Mouse (Mus musculus) heart, embryonic 14.5 days (tissue): Measurements from ENCODE around the gene Serf2. TPM values are rescaled to one million over a fixed set of nuclear protein-coding genes. Genes with fewer than 3 reads are reported as not detected.

ENCODE experiments used
- ATAC-seq: fragments of 200-750 bp; cut with Nextera tagmentation; 2 replicates; pipeline ENCODE4 v1.8.0; 2017; ENCODE audit warnings: low read depth, moderate TSS enrichment; ENCODE audit not compliant: insufficient number of reproducible peaks, insufficient read depth, low FRiP score
- H3K27ac ChIP-seq, 2 experiments: fragments of 200-500 bp in 1 of 2; fragments of 300-500 bp in 1 of 2; sonication (generic) in 1 of 2; replicated peaks in 1 of 2; 2 replicates each; pipeline ENCODE4 v1.5.1; 2012 to 2014; ENCODE audit warnings: low read depth in 2 of 2, low read length in 2 of 2, control low read depth in 1 of 2, mild to moderate bottlenecking in 1 of 2, mixed read lengths in 1 of 2; ENCODE audit not compliant: control insufficient read depth in 1 of 2, insufficient read depth in 1 of 2
- H3K27me3 ChIP-seq: fragments of 300-500 bp; sonication (generic); 2 replicates; pipeline ENCODE4 v1.6.1; 2014; ENCODE audit warnings: mild to moderate bottlenecking, low read length, control low read depth; ENCODE audit not compliant: control insufficient read depth, insufficient read depth
- H3K36me3 ChIP-seq: fragments of 300-500 bp; sonication (generic); 2 replicates; pipeline ENCODE4 v1.6.1; 2014; ENCODE audit warnings: mild to moderate bottlenecking, control low read depth, low read length, mixed read lengths; ENCODE audit not compliant: control insufficient read depth, insufficient read depth
- H3K4me1 ChIP-seq, 2 experiments: fragments of 200-500 bp in 1 of 2; fragments of 300-500 bp in 1 of 2; sonication (generic) in 1 of 2; 2 replicates each; pipeline ENCODE4 v1.6.1; 2012 to 2014; ENCODE audit warnings: low read length in 2 of 2, control low read depth in 1 of 2, mixed read lengths in 1 of 2; ENCODE audit not compliant: control insufficient read depth in 2 of 2, insufficient read depth in 2 of 2
- H3K4me2 ChIP-seq: fragments of 300-500 bp; sonication (generic); 2 replicates; pipeline ENCODE4 v1.6.1; 2014; ENCODE audit warnings: mild to moderate bottlenecking, low read length
- H3K4me3 ChIP-seq, 2 experiments: fragments of 200-500 bp in 1 of 2; fragments of 300-500 bp in 1 of 2; sonication (generic) in 1 of 2; 2 replicates each; pipeline ENCODE4 v1.5.1; 2012 to 2014; ENCODE audit warnings: low read length in 2 of 2, mild to moderate bottlenecking in 2 of 2, control low read depth in 1 of 2, low read depth in 1 of 2, moderate library complexity in 1 of 2; ENCODE audit not compliant: control insufficient read depth in 1 of 2, insufficient read depth in 1 of 2
- H3K9ac ChIP-seq: fragments of 300-500 bp; sonication (generic); 2 replicates; pipeline ENCODE4 v1.6.1; 2014; ENCODE audit warnings: mild to moderate bottlenecking, low read length
- H3K9me3 ChIP-seq: fragments of 300-500 bp; sonication (generic); 2 replicates; pipeline ENCODE4 v1.6.1; 2016; ENCODE audit warnings: low read length, control low read depth; ENCODE audit not compliant: control insufficient read depth
- WGBS: fragments of 180-500 bp; shearing (Covaris S2); extraction: QIAGEN DNeasy Blood & Tissue Kit; methylation state at CpG from one replicate; pipeline ENCODE4 v1.1.7; 2014; 5-methylcytosine and 5-hydroxymethylcytosine counted together
- polyA plus RNA-seq: library from polyadenylated mRNA; unstranded; fragments of >200 nt; fragmentation: Nextera tagmentation; extraction: Ambion mirVana; gene quantifications from 2 replicates; pipeline ENCODE4 v1.2.1, GENCODE M21; 2014

Gene Serf2
- polyA plus RNA-seq, 1 experiment from 2014 or later = 675 TPM

DNA sequence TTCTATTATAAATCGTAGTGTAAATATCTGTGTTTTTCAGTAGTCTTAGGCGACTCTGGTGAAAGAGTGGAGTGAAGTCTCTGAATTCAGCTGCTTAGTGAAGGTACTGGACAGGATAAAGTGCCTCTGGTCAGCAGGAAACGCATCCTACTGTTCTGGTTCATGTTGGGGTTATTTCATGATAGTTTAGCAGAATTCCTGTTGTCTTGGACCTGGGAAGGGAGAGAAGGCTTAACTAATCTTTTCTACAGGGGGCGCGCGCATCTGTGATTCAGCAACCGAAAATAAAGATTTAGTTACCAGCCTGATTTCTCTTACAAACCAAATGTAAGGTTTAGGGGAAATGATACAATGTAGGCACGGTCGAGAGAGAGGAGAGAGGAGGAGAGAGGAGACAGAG is 859 bp upstream of the Serf2 start:
- ATAC-seq = no peak
- Histone ChIP-seq H3K4me1 (peaks cover 10 to 34% of the 10 kb centered on the region in 2 experiments), H3K36me3 (peaks cover 22% of the 10 kb centered on the region), H3K9me3 (no peaks in the 10 kb centered on the region), H3K4me3 (peak overlapping the region; percentile 48 to 57; a peak in 3 of 4 replicates), H3K27ac (peak overlapping the region; percentile 98 to 99), H3K4me2 (peak overlapping the region; percentile 81), H3K9ac (peak overlapping the region; percentile 80), H3K27me3 (no peaks in the 10 kb centered on the region)
- 13% methylated on average over 9 of the region's 9 CpGs for WGBS

DNA sequence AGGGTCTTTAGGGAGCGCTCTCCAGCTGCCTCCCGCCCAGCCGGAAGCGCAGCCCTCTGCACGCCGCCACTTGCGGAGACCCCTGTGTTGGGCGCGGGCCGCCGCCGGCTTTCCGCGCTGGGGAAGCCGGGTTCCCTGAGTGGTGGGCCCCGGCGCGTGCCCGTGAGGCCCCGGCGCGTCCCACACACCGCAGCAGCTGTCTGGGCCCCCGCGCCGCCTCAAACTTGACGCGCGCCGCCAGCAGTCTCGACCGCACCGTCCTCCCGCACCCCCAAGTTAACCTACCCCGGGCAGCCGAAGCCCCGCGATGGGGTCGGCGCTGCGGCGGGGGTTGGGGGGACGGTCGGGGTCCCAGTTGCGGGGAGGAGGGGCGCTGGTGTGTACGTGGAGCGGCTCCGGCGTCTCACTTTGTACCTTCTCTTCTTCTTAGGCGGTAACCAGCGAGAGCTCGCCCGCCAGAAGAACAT is 583 bp downstream of the Serf2 start:
- H3K4me2 ChIP-seq = peak overlapping the region; percentile 94
- peaks cover 13 to 42% of the 10 kb centered on the region in 2 experiments for H3K4me1 ChIP-seq
- WGBS = under 1% methylated on average over 52 of the region's 54 CpGs
- peak overlapping the region; percentile 100 for H3K9ac ChIP-seq
- peak overlapping the region; percentile 86 to 98 for H3K27ac ChIP-seq
- no peaks in the 10 kb centered on the region for H3K9me3 ChIP-seq
- H3K4me3 ChIP-seq = peak overlapping the region; percentile 98 to 99
- no peaks in the 10 kb centered on the region for H3K27me3 ChIP-seq
- ATAC-seq = peak; percentile 12
- peaks cover 35% of the 10 kb centered on the region for H3K36me3 ChIP-seq

DNA sequence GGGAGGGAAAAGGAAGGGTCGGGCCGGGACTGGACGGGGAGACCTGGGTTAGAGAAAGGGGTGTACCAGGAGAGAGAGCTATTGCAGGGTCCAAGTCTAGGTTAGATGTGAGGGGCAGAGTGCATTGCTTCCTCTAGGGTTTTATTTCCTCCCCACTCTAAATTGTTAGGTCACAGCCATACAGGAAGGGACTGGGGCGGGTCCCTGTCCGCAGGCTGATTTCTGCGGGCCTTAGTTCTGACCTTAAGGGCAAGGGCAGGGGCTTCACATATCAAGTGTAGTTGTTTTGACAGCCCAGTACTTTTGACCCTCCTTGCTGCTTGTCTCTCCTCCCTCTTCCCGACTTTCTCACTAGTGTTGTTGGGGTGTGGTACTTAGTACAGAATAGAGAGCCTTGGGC is 1.1 kb downstream of the Serf2 start:
- peak overlapping the region; percentile 67 to 98 for H3K27ac ChIP-seq
- peak overlapping the region; percentile 98 to 99 for H3K4me3 ChIP-seq
- peak overlapping the region; percentile 100 for H3K9ac ChIP-seq
- H3K9me3 ChIP-seq = no peaks in the 10 kb centered on the region
- ATAC-seq = no peak
- 0% methylated on average over 7 of the region's 7 CpGs for WGBS
- H3K4me1 ChIP-seq = peaks cover 13 to 42% of the 10 kb centered on the region in 2 experiments
- peaks cover 40% of the 10 kb centered on the region for H3K36me3 ChIP-seq
- no peaks in the 10 kb centered on the region for H3K27me3 ChIP-seq
- peak overlapping the region; percentile 94 for H3K4me2 ChIP-seq

DNA sequence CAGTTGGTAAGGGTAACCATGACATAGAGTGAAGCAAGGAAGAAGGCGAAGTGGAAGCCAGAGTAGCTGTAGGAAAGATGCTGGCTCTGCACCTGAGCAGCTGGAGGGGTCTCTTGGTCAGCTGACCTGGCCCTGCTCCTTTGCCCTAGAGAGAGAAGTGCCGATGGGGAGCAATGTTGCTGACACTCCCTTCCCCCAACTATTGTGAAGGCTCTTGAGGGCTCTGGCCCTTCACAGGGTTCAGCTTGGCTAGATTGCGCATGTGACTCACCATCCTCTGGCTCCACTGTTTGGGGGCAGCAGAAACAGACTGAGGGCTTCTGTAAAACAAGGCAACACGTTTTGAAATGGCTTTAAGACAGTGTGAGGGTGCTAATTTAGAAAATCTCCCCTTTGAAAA is 3.4 kb downstream of the Serf2 start:
- peak overlapping the region; percentile 12; the same call in 1 of the 2 replicates for H3K9ac ChIP-seq
- H3K27me3 ChIP-seq = no peaks in the 10 kb centered on the region
- H3K9me3 ChIP-seq = no peaks in the 10 kb centered on the region
- peaks cover 15 to 48% of the 10 kb centered on the region in 2 experiments for H3K4me1 ChIP-seq
- WGBS = 51% methylated on average over 4 of the region's 4 CpGs
- peak overlapping the region; percentile 58 to 86 for H3K27ac ChIP-seq
- peaks cover 46% of the 10 kb centered on the region for H3K36me3 ChIP-seq
- peak overlapping the region; percentile 48 for H3K4me2 ChIP-seq
- ATAC-seq = no peak
- no peak overlapping the region for H3K4me3 ChIP-seq

DNA sequence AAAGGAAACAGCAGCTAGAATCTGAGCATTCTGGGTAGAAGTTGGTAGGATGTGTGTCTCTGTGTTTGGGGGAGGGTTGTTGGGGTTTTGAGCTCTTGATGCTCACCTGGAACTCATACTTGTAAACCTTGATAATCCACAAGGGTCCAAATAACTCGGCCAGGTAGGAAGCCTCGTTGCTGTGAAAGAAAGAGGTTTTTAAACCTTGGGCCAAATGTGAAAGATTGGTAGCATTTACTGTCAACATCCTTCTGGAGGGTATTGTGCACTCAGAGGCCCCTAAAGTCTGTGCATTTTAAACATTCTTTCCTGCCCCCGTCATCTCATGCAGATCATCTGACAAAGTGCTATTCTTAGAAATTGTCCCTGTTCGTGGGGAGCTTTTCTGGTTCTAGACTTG is 4.0 kb downstream of the Serf2 start, which contains the start of gene Hypk:
Gene Hypk, plus strand, starts transcription at position 301 of the 400 bp plus-strand sequence.
- peak within 1 kb of the TSS; percentile 66 to 86 for H3K27ac ChIP-seq
- peak within 1 kb of the TSS; percentile 12 for H3K9ac ChIP-seq
- H3K27me3 ChIP-seq = no peaks in the 10 kb centered on the region
- 40% methylated on average over 4 of the region's 4 CpGs for WGBS
- H3K36me3 ChIP-seq = peaks cover 46% of the 10 kb centered on the region
- H3K9me3 ChIP-seq = no peaks in the 10 kb centered on the region
- H3K4me3 ChIP-seq = no peak within 1 kb of the TSS
- ATAC-seq = no peak
- peaks cover 13 to 46% of the 10 kb centered on the region in 2 experiments for H3K4me1 ChIP-seq
- peak within 1 kb of the TSS; percentile 48 for H3K4me2 ChIP-seq

DNA sequence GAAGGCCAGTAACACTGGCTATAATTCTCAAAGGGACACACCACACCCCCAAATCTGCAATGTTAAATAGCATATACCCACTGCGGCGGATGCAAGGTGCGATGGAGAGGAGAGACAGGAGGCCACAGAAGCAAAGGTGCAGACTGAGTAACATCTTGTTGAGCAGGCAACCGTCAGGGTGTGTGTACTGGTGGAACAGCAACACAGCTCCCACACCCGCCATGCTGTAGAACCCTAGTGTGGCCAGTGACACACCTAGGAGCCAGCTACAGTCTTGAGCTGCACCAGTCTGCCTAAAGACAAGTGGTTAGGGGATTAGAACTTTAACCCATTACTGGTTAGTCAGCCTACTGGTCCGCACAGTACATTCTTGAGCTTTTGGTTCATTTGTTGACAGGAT is 4.9 kb downstream of the Serf2 start:
- Histone ChIP-seq H3K9me3 (no peaks in the 10 kb centered on the region), H3K4me3 (no peak overlapping the region), H3K9ac (no peak overlapping the region; the same call in 1 of the 2 replicates), H3K36me3 (peaks cover 55% of the 10 kb centered on the region), H3K4me1 (peaks cover 12 to 47% of the 10 kb centered on the region in 2 experiments), H3K4me2 (0 out of 2 replicates have a peak overlapping the region, but pooled peaks have one; percentile 48), H3K27ac (peak overlapping the region; percentile 21 to 86), H3K27me3 (no peaks in the 10 kb centered on the region)
- ATAC-seq = no peak
- WGBS = 84% methylated on average over 6 of the region's 6 CpGs

DNA sequence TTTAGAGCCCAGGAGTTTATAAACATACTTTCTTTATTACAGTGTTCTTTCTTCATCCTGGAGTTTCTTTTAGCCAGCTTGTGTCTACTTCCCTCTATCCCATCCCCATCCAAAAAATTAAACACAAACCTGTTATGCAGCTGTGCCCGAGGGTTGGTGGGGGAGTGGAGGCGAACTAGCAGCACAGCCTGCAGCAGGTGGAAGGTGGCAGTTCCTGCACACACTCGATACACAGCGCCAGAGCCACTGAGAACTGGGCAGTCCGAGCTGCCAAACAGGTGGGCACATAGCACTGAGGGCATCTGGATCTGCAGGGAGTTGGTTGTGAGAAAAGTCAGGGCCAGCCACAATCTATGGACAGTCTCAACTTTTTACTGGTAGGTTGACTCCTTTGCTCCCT is 6.5 kb downstream of the Serf2 start:
- no peak overlapping the region for H3K9ac ChIP-seq
- 82% methylated on average over 5 of the region's 5 CpGs for WGBS
- H3K4me2 ChIP-seq = no peak overlapping the region
- peaks cover 12 to 42% of the 10 kb centered on the region in 2 experiments for H3K4me1 ChIP-seq
- no peak for ATAC-seq
- H3K27ac ChIP-seq = no peak overlapping the region
- H3K9me3 ChIP-seq = no peaks in the 10 kb centered on the region
- no peak overlapping the region for H3K4me3 ChIP-seq
- peaks cover 67% of the 10 kb centered on the region for H3K36me3 ChIP-seq
- no peaks in the 10 kb centered on the region for H3K27me3 ChIP-seq
